Mouse (Mus musculus): ENCODE measurements at regions not wholly inside any gene's neighbourhood (a gene's known extent, or its start where the extent isn't known, plus 50 kb on each side); places are given as distances from the start of the nearest gene placed in this dataset.

GRCm38 (mm10) chr6:148602894-148603293 is 158.7 kb upstream of the Tmtc1 start:
- TF ChIP-seq USF1 (IDR thresholded peaks at IDR 0.05; ENCODE audit: low read depth) = no peak
- no peak for TF ChIP-seq E2F4 (IDR thresholded peaks at IDR 0.05; ENCODE audit: insufficient read depth)
- no peak for TF ChIP-seq POLR2A (IDR thresholded peaks at IDR 0.05; ENCODE audit: insufficient read length, low read depth)
- no peak for TF ChIP-seq MAX (IDR thresholded peaks at IDR 0.05; ENCODE audit: low read depth)
- TF ChIP-seq MYOD1 (IDR thresholded peaks at IDR 0.05; ENCODE audit: control insufficient read depth in 1 of 3, insufficient read length in 2 of 3, low read depth in 2 of 3) = no peak
- TF ChIP-seq TCF3 (IDR thresholded peaks at IDR 0.05; ENCODE audit: insufficient read length, low read depth) = no peak
